Mouse (Mus musculus) B cell, adult 2 months (primary cell): ENCODE measurements at regions not wholly inside any gene's neighbourhood (a gene's known extent, or its start where the extent isn't known, plus 50 kb on each side); places are given as distances from the start of the nearest gene placed in this dataset.

Experiments
- DNase-seq, 2 experiments: peaks; one replicate each; pipeline ENCODE4 v3.0.0; 2022

GRCm38 (mm10) chr3:18941301-18942177, 686.9 kb downstream of the 1700064H15Rik start:
- no peak for DNase-seq

- no peak for DNase-seq
These were observed 668.1 kb downstream of the 1700064H15Rik start for GRCm38 (mm10) chr3:18960341-18960740.

- no peak for DNase-seq
These were observed 639.8 kb downstream of the 1700064H15Rik start for GRCm38 (mm10) chr3:18988662-18989061.

- no peak for DNase-seq
These were observed 638.8 kb downstream of the 1700064H15Rik start for GRCm38 (mm10) chr3:18989577-18990240.

GRCm38 (mm10) chr3:19000179-19000578, 628.3 kb downstream of the 1700064H15Rik start:
- DNase-seq: no peak

GRCm38 (mm10) chr3:19002056-19002455, 626.4 kb downstream of the 1700064H15Rik start:
- DNase-seq: no peak

- DNase-seq: no peak
These were observed 623.7 kb downstream of the 1700064H15Rik start for GRCm38 (mm10) chr3:19004792-19005191.

DNA sequence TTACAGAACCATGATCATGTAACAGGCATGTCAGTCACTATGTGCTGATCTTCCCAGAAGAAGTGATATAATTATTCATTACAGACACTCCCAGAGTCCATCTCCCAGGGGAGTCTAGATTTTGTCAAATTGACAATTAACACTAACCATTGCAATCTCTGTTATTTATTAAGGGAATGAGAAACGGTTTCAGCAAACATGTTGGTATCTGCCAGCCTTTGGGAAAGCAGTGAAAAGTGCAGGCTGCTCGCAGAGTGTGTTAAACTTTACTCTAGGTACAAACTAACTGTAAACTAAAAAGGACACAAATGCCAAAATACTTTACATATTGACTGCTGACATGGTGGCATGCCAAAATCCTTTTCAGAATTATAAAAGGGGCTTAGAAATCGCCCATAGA, 583.9 kb downstream of the 1700064H15Rik start:
- no peak for DNase-seq

DNA sequence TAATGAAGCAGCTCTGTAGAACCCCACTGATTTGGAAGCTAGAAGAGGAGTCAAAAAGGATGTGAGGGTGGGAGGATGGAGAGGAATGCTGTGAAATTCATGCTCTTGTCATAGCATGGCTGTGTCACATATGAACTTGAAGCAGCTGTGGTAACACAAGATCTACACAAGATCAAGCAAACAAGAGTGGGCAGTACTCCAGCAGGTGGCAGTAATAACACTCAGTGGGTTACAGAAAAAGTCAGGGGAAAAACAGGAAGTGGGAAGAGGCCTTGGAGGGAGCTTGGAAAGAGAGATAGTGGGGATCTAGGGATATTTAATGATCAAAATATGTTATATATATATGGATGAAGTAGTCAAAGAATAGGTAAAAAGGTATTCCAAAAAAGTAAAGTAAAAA, 582.5 kb downstream of the 1700064H15Rik start:
- DNase-seq: no peak

GRCm38 (mm10) chr3:19046610-19047009, 581.9 kb downstream of the 1700064H15Rik start:
- no peak for DNase-seq

DNA sequence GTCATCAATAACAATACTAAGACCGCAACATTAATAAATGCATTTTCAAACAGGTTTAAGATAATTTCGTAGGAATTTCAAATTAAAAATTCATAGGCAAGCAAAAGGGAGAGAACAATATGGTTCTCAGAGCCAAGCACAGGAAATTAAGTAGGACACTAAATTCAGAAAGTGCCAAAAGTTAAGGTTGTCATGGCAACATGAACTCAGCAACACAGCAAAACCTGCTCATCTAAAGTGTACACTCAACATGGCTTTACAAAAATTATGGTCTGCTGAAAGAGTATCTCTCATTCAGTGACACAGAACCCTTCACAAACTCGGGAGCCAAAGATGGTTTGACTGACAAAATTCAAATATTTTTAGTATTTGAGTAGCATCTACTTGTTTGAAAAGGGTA, 572.5 kb downstream of the 1700064H15Rik start:
- DNase-seq: no peak

DNA sequence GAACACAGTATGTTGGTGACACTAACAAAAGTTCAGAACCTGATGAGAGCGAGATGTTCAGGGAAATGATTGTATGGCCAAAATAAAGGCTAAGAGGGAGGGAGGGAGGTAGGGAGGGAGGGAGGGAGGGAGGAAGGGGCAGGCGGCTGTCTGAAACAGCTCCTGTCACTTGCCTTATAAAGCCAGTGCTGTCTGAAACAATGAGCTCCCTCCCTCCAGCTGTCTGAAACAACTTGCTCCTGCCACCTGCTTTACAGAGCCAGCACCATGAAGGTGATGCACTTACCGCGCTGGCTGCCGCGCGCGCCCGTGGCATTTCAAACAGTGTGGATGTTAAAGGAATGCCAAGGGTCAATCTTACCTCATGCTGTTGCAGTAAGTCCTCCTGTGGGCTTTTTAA, 571.9 kb downstream of the 1700064H15Rik start:
- no peak for DNase-seq

DNA sequence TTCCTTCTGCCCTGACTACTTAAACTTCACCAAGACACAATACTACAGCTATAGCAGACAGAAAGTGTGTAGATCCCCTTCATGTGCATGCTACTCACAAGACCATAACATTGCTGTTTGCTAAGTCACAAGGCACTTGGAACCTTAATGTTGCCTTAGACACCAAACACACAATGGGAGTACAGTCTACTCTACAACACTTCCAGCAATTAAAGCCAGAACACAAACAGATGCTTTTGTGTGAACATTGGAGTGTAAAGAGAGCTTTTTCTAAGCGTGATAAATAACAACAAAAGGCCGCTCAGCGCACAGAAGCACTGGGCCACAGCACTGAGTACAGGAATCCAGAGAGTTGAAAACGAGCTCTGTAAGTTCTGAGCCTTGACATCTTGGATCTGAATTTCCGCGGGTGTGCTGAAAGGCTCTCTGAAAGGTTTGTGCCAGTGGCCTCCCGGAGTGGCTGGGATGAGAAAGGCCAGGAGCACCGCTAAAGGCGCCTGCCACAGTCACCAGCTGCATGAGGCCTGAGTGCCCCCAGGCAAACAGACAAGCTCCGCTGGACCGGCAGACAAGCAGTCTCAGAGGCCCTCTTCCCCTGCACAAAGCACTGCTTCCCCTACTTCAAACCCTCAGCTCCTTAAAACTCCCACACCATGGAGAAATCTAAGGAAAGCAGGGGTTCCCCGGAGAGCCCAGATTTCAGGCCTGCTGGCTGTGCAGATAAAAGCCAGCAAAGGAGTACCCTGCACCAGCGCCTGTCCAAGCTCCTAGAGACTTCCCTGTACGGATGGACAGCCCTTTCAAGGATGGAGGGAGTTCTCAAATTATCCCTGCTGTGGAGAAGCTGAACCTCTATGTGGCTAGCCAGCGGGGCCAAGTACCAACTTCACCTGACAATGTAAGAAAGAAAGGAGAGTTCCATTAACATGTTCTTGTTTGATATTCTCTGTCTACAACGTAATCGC, 568.3 kb downstream of the 1700064H15Rik start:
- no peak for DNase-seq

- DNase-seq: no peak
These were observed 566.8 kb downstream of the 1700064H15Rik start for GRCm38 (mm10) chr3:19061488-19062248.

GRCm38 (mm10) chr3:19062249-19062859, 566.1 kb downstream of the 1700064H15Rik start:
- DNase-seq: peak in 1 of 2 experiments; percentile 17

DNA sequence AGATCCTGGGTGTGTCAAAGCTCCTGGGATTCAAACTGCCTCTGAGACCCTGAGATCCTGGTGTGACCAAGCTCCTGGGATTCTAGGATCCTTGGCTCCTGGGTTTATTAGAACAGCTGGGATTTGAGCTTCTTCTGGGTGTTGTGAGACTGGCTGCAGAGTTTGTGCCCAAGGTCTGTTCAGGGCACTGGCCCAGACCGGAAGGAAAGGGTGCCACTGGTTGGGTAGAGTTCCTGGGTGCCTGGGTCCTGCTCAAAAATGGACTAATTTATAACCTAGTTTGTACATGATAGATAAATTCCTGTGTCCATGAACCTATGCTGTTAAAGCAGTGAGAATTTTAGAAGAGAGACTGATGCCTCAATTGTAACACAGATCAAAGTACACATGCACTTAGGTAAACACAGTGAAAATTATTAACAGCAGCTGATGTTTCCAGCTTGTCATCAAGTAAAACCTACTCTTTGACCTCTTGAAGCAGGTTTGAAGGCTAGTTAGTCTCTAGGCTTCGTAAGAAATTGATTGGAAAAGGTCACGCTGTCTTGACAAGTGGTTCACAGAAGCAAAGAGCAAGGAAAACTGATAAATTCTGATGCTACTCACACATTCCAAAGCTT, 561.2 kb downstream of the 1700064H15Rik start:
- DNase-seq: no peak
